Mouse (Mus musculus) MEL (cell line): ENCODE measurements around the gene Acoxl. TPM values are rescaled to one million over a fixed set of nuclear protein-coding genes. Genes with fewer than 3 reads are reported as not detected.
A peak's percentile ranks its signal among the peaks of the same experiment; 100 is the strongest.

Source experiments
- DNase-seq: peaks from one replicate; pipeline ENCODE4 v3.0.0; 2011; ENCODE audit warnings: low read depth, low spot score
- H3K27ac ChIP-seq: 2 replicates; pipeline ENCODE4 v1.5.1; 2012; ENCODE audit warnings: low read depth, mild to moderate bottlenecking, control low read depth, low read length, moderate library complexity; ENCODE audit not compliant: control insufficient read depth
- H3K27me3 ChIP-seq, 2 experiments: fragments of 150-350 bp in 1 of 2; sonication (generic) in 1 of 2; 2 replicates each; pipeline ENCODE4 v1.6.1; 2012; ENCODE audit warnings: low read length in 2 of 2, mild to moderate bottlenecking in 2 of 2, improper control_type of control experiment in 1 of 2, moderate library complexity in 1 of 2; ENCODE audit not compliant: insufficient read depth in 2 of 2, control insufficient read depth in 1 of 2
- H3K36me3 ChIP-seq, 2 experiments: 2 replicates each; pipeline ENCODE4 v1.6.1; 2012 to 2014; ENCODE audit warnings: low read length in 2 of 2, improper control_type of control experiment in 1 of 2, inconsistent platforms in 1 of 2, mild to moderate bottlenecking in 1 of 2; ENCODE audit not compliant: insufficient read depth in 2 of 2, control insufficient read depth in 1 of 2
- H3K4me1 ChIP-seq, 2 experiments: fragments of 150-350 bp in 1 of 2; sonication (generic) in 1 of 2; 2 replicates each; pipeline ENCODE4 v1.6.1; 2012; ENCODE audit warnings: low read length in 2 of 2, improper control_type of control experiment in 1 of 2, mild to moderate bottlenecking in 1 of 2; ENCODE audit not compliant: insufficient read depth in 2 of 2, control insufficient read depth in 1 of 2
- H3K4me3 ChIP-seq, 2 experiments: fragments of 150-350 bp in 1 of 2; sonication (generic) in 1 of 2; 2 replicates each; pipeline ENCODE4 v1.5.1; 2012; ENCODE audit warnings: low read depth in 2 of 2, low read length in 2 of 2, mild to moderate bottlenecking in 2 of 2, moderate library complexity in 2 of 2, control low read depth in 1 of 2, improper control_type of control experiment in 1 of 2; ENCODE audit not compliant: control insufficient read depth in 1 of 2, insufficient read depth in 1 of 2
- H3K79me2 ChIP-seq: 2 replicates; pipeline ENCODE4 v1.6.1; 2012; ENCODE audit warnings: mild to moderate bottlenecking, low read length, moderate library complexity; ENCODE audit not compliant: control insufficient read depth, poor library complexity, insufficient read depth
- H3K9ac ChIP-seq: 2 replicates; pipeline ENCODE4 v1.6.1; 2012; ENCODE audit warnings: low read depth, mild to moderate bottlenecking, control low read depth, low read length, moderate library complexity; ENCODE audit not compliant: control insufficient read depth, poor library complexity, severe bottlenecking
- H3K9me3 ChIP-seq: fragments of 150-350 bp; sonication (generic); replicated peaks from 2 replicates; pipeline ENCODE4 v1.6.1; 2012; ENCODE audit warnings: mild to moderate bottlenecking, low read length, improper control_type of control experiment, moderate library complexity; ENCODE audit not compliant: insufficient read depth
- CTCF ChIP-seq, 3 experiments: IDR thresholded peaks in 2 of 3; conservative IDR thresholded peaks in 1 of 3; 2 replicates each; pipeline ENCODE4 v1.5.1; 2011 to 2012; ENCODE audit warnings: low read length in 3 of 3, low read depth in 2 of 3, mild to moderate bottlenecking in 2 of 3, improper control_type of control experiment in 1 of 3, inconsistent platforms in 1 of 3, mixed read lengths in 1 of 3, moderate library complexity in 1 of 3; ENCODE audit not compliant: control insufficient read depth in 1 of 3, insufficient read depth in 1 of 3, poor library complexity in 1 of 3, severe bottlenecking in 1 of 3
- EP300 ChIP-seq, 2 experiments: IDR thresholded peaks; 2 replicates each; pipeline ENCODE4 v1.6.1; 2011; ENCODE audit warnings: improper control_type of control experiment in 2 of 2, low read length in 2 of 2, low read depth in 1 of 2, mild to moderate bottlenecking in 1 of 2
- GABPA ChIP-seq: IDR thresholded peaks from 2 replicates; pipeline ENCODE4 v1.6.1; 2012; ENCODE audit warnings: low read depth, mild to moderate bottlenecking, inconsistent platforms, low read length, improper control_type of control experiment, moderate library complexity
- GATA1 ChIP-seq: IDR thresholded peaks from 2 replicates; pipeline ENCODE4 v1.6.1; 2011; ENCODE audit warnings: low read depth, low read length, improper control_type of control experiment
- HCFC1 ChIP-seq: IDR thresholded peaks from 2 replicates; pipeline ENCODE4 v1.6.1; 2012; ENCODE audit warnings: low read depth, mild to moderate bottlenecking, inconsistent platforms, low read length, improper control_type of control experiment, moderate library complexity
- MAFK ChIP-seq: IDR thresholded peaks from 2 replicates; pipeline ENCODE4 v1.6.1; 2011; ENCODE audit warnings: low read depth, mild to moderate bottlenecking, low read length, improper control_type of control experiment, borderline replicate concordance
- MEF2A ChIP-seq: IDR thresholded peaks from 2 replicates; pipeline ENCODE4 v1.6.1; 2014; ENCODE audit warnings: low read depth, mild to moderate bottlenecking, inconsistent platforms, low read length, improper control_type of control experiment; ENCODE audit not compliant: poor library complexity, insufficient replicate concordance, severe bottlenecking; ENCODE audit errors: extremely low read depth
- MYB ChIP-seq: IDR thresholded peaks from 2 replicates; pipeline ENCODE4 v1.6.1; 2011; ENCODE audit warnings: mild to moderate bottlenecking, low read depth, low read length, improper control_type of control experiment
- MYC ChIP-seq: IDR thresholded peaks from 2 replicates; pipeline ENCODE4 v1.6.1; 2011; ENCODE audit warnings: low read depth, mild to moderate bottlenecking, low read length, improper control_type of control experiment, moderate library complexity
- POLR2A ChIP-seq, 2 experiments: IDR thresholded peaks; 2 replicates each; pipeline ENCODE4 v1.6.1; 2011 to 2012; ENCODE audit warnings: low read length in 2 of 2, mild to moderate bottlenecking in 2 of 2, control low read depth in 1 of 2, improper control_type of control experiment in 1 of 2, low read depth in 1 of 2, moderate library complexity in 1 of 2; ENCODE audit not compliant: control insufficient read depth in 1 of 2, insufficient read depth in 1 of 2, poor library complexity in 1 of 2
- SMC3 ChIP-seq: IDR thresholded peaks from 2 replicates; pipeline ENCODE4 v1.6.1; 2011; ENCODE audit warnings: low read depth, low read length, improper control_type of control experiment
- TAL1 ChIP-seq: IDR thresholded peaks from 2 replicates; pipeline ENCODE4 v1.6.1; 2012; ENCODE audit warnings: mild to moderate bottlenecking, inconsistent platforms, low read length, moderate library complexity, mixed read lengths
- TBP ChIP-seq: IDR thresholded peaks from 2 replicates; pipeline ENCODE4 v1.8.0; 2011; ENCODE audit warnings: low read depth, low read length, improper control_type of control experiment
- TCF12 ChIP-seq: IDR thresholded peaks from 2 replicates; pipeline ENCODE4 v1.6.1; 2014; ENCODE audit warnings: low read depth, mild to moderate bottlenecking, inconsistent platforms, low read length, improper control_type of control experiment, moderate library complexity
- USF1 ChIP-seq: IDR thresholded peaks from 2 replicates; pipeline ENCODE4 v1.6.1; 2014; ENCODE audit warnings: low read depth, mild to moderate bottlenecking, inconsistent platforms, low read length, improper control_type of control experiment, moderate library complexity
- ZC3H11A ChIP-seq: IDR thresholded peaks from 2 replicates; pipeline ENCODE4 v1.6.1; 2012; ENCODE audit warnings: low read depth, mild to moderate bottlenecking, inconsistent platforms, low read length, improper control_type of control experiment
- ZMIZ1 ChIP-seq: IDR thresholded peaks from 2 replicates; pipeline ENCODE4 v1.6.1; 2012; ENCODE audit warnings: low read depth, mild to moderate bottlenecking, inconsistent platforms, low read length, improper control_type of control experiment, moderate library complexity
- polyA plus RNA-seq, 2 experiments: library from polyadenylated mRNA; stranded (reverse) in 1 of 2; unstranded in 1 of 2; fragments of >175 nt in 1 of 2; fragments of >200 nt in 1 of 2; gene quantifications; 2 replicates each; pipeline versions ENCODE4 v1.2.1 to v1.2.4; 2012; ENCODE audit warnings: low replicate concordance in 2 of 2, low read depth in 1 of 2; ENCODE audit not compliant: insufficient read length in 2 of 2, insufficient read depth in 1 of 2, missing spikeins in 1 of 2
- total RNA-seq: library from RNA; depleted of rRNA; stranded (reverse); fragments of 300-350 nt; gene quantifications from 2 replicates; pipeline ENCODE4 v1.2.3, GENCODE M21; 2012

Acoxl gene
- total and polyA plus RNA-seq, 3 experiments: 0.31 to 0.39 TPM; not detected in 1

GRCm38 (mm10) chr2:127923077-127923680, 84.5 kb downstream of the Acoxl start:
- H3K4me1 ChIP-seq: peaks cover 0 to 1% of the 10 kb centered on the region in 2 experiments; a peak in 2 of 4 replicates
- no peak for DNase-seq
- TF ChIP-seq GATA1 (peak; percentile 43; the same call in 1 of the 2 replicates), CTCF (IDR thresholded peaks at IDR 0.05 in 2 of 3, conservative IDR thresholded peaks at IDR 0.05 in 1 of 3; ENCODE audit: control insufficient read depth in 1 of 3, insufficient read depth in 1 of 3, low read depth in 2 of 3, low read length in 3 of 3, poor library complexity in 1 of 3, severe bottlenecking in 1 of 3) (no peak)
- no peak overlapping the region for H3K9ac ChIP-seq
- H3K27ac ChIP-seq: no peak overlapping the region
- no peaks in the 10 kb centered on the region for H3K9me3 ChIP-seq
- no peak overlapping the region for H3K4me3 ChIP-seq
- 0 out of 4 replicates have a peak, but pooled peaks cover 0 to 2% of the 10 kb centered on the region in 2 experiments for H3K27me3 ChIP-seq
- no peaks in the 10 kb centered on the region for H3K79me2 ChIP-seq
- peaks cover 0 to 5% of the 10 kb centered on the region in 2 experiments; a peak in 2 of 4 replicates for H3K36me3 ChIP-seq

GRCm38 (mm10) chr2:127926679-127927324, 88.1 kb downstream of the Acoxl start:
- Histone ChIP-seq H3K36me3 (peaks cover 0 to 3% of the 10 kb centered on the region in 2 experiments; a peak in 1 of 4 replicates), H3K9me3 (no peaks in the 10 kb centered on the region), H3K79me2 (no peaks in the 10 kb centered on the region), H3K9ac (no peak overlapping the region), H3K4me1 (peaks cover 0 to 3% of the 10 kb centered on the region in 2 experiments; a peak in 1 of 4 replicates), H3K27me3 (0 out of 4 replicates have a peak, but pooled peaks cover 0 to 2% of the 10 kb centered on the region in 2 experiments), H3K27ac (no peak overlapping the region), H3K4me3 (no peak overlapping the region)
- no peak for TF ChIP-seq TCF12
- no peak for TF ChIP-seq SMC3
- no peak for TF ChIP-seq MYC
- no peak for TF ChIP-seq USF1
- no peak for TF ChIP-seq MYB
- TF ChIP-seq POLR2A (IDR thresholded peaks at IDR 0.05; ENCODE audit: control insufficient read depth in 1 of 2, insufficient read depth in 1 of 2, low read depth in 1 of 2, low read length in 2 of 2, poor library complexity in 1 of 2): no peak
- TF ChIP-seq ZC3H11A: no peak
- TF ChIP-seq GABPA: no peak
- TF ChIP-seq TAL1: no peak
- no peak for TF ChIP-seq MEF2A
- TF ChIP-seq HCFC1: no peak
- TF ChIP-seq TBP: no peak
- no peak for TF ChIP-seq MAFK
- TF ChIP-seq ZMIZ1: no peak
- no peak for TF ChIP-seq EP300 (IDR thresholded peaks at IDR 0.05; ENCODE audit: low read depth in 1 of 2, low read length in 2 of 2)
- DNase-seq: no peak
